Mouse (Mus musculus): ENCODE results near the gene Eno1.
"Not testable (repeated sequence)": the region's sequence is repeated elsewhere in the genome, so short reads cannot be mapped to it uniquely, and the experiment has no call there.

Eno1 gene

DNA sequence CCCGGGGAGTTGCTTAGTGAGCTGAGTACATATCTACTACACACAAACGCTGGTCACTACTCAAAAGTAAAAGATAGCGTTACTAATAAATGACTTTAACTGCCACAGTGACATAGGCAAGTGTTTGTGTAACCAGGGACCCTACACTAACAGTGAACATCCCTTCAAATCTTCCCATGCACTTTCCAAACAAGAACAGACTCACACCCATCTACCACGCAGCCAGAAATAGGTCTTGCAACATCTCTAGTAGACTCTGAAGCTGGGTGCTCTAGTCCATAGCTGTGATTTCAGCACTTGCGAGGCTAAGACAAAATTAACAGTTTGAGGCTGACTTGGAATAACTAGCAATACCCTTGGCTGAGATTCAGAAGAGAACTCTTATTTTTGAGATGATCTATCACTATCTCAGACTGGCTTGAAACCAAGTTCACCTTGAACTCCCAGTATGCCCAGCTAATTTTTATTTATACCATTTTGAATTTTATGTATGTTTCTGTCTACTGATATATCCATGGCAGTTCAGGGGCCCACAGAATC lies 13.3 kb downstream of the Eno1 start:
- no peak for DNase-seq (ENCODE audit: low spot score)

GRCm38 (mm10) chr4:150250549-150251422 lies 14.3 kb downstream of the Eno1 start:
- no peak for DNase-seq (ENCODE audit: low spot score)

GRCm38 (mm10) chr4:150254416-150254815 lies 17.9 kb downstream of the Eno1 start:
- DNase-seq (ENCODE audit: low spot score), result no peak

DNA sequence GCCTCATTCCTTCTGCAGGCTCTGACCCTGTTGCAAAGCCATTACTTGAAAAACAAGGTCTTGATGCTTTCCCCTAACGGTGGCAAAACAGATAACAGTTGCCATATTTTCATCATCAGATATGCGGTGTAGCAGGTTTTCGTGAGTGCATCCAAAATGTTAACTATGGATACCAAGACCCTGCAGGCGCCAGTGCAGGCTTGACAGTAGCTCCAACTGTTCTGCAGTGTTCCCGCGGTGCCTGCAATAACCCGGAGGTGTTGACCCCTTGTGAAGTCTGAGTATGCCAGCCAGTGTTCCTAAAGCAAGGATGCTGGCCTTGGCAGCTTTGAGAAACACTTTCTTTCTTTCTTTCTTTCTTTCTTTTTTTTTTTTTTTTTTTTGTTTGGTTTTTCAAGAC lies 18.7 kb downstream of the Eno1 start:
- no peak for DNase-seq (ENCODE audit: low spot score)

DNA sequence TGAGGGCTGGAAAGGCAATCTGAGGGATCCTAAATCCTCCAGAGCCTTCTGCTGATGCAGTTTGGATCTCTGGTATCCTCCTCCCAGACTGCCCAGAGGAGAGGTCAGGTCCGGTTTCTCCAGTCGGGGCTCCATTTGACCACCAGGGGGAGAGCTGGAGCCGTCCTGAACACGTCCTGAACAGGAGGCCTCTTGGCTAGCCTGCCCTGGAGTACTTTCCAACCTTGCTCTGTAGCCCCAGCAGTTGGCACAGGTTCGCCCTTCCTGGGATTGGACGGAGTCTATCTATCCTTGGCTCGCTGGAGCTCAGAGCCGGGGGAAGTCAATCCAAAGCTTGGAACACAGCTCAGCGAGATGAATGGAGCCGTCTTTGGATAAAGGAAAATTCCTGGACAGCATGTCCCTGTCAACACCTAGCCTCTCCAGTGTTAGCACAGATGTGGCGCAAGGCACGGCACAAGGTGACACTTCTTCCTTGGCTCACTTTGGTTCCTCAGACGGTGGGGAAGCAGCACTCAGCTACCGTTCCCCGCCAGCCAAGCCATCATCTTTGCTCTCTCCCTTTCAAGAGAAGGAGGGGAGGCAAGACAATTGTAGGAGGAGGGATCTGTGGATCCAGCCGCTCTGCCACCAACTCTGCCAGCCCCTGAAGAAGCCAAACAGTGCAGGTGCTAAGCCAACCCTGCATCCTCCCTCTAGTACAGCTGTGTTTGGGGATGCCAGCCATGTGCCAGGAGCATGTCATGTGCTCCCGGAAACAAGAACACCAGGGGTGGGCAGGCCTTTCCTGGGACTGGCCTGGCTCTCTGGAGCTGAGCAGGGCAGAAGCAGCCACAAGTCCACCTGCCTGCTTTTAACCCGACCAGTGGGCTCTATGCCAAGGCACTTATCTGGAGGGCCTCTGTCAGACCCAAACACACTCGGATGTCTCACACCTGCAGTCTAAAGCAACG lies 21.0 kb downstream of the Eno1 start:
- DNase-seq (ENCODE audit: low spot score), result no peak

DNA sequence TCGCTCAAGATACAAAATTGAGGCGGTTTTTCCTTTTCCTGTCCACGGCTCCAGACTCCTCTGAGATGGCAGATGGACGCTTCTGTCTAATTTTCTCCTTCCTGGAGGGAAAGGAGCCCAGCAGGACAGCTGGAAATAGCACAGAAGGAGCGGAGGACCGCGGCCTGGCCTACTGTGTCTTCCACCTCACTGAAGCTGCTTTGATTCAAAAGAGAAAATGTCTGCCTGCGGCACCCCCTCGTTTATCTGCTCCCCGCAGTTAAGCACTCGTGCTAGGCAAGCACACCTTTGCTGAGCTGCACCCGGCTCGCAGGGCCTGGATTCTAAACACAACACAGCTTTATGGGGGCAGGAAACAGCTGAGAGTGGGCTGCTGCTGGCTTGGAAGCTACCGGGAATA lies 21.9 kb downstream of the Eno1 start:
- no peak for DNase-seq (ENCODE audit: low spot score)

DNA sequence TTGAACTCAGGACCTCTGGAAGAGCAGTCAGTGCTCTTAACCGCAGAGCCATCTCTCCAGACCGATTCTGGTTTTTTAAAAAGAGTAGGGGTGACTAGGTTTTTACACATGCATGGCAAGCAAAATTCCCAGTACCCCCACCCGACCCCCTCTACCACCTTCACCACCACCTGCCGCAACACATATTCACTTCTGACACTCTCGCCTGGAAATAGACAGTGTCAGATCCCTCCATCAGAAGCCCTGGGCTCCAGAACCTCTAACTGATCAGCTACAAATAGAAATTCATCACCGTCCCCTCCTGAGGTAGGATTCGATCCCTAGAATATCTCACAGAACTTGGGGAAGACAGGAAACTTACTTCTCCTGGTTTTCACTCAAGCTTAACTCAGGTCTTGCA lies 23.1 kb downstream of the Eno1 start:
- no peak for DNase-seq (ENCODE audit: low spot score)

GRCm38 (mm10) chr4:150260111-150260510 lies 23.6 kb downstream of the Eno1 start:
- DNase-seq (ENCODE audit: low spot score), result no peak

DNA sequence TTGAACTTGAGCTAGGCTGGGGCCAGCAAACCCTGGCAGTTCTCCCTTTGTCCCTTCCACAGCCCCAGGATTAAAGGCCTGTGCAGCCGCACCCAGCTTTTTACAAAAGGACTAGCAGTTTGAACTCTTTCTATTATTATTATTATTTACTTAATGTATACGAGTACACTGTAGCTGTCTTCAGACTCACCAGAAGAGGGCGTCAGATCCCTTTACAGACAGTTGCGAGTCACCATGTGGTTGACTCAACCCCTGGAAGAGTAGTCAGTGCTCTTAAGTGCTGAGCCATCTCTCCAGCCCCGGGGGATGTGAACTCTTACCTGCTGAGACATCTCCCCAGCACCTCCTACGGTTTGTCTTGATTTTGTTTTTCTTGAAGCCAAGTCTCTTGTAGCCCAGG lies 24.2 kb downstream of the Eno1 start:
- no peak for DNase-seq (ENCODE audit: low spot score)

- no peak for DNase-seq (ENCODE audit: low spot score)
Measured at GRCm38 (mm10) chr4:150262301-150262700, 25.8 kb downstream of the Eno1 start.

- DNase-seq (ENCODE audit: low spot score), result no peak
Measured at GRCm38 (mm10) chr4:150264903-150265302, 28.4 kb downstream of the Eno1 start.

- no peak for DNase-seq (ENCODE audit: low spot score)
Measured at GRCm38 (mm10) chr4:150265471-150265870, 28.9 kb downstream of the Eno1 start.

DNA sequence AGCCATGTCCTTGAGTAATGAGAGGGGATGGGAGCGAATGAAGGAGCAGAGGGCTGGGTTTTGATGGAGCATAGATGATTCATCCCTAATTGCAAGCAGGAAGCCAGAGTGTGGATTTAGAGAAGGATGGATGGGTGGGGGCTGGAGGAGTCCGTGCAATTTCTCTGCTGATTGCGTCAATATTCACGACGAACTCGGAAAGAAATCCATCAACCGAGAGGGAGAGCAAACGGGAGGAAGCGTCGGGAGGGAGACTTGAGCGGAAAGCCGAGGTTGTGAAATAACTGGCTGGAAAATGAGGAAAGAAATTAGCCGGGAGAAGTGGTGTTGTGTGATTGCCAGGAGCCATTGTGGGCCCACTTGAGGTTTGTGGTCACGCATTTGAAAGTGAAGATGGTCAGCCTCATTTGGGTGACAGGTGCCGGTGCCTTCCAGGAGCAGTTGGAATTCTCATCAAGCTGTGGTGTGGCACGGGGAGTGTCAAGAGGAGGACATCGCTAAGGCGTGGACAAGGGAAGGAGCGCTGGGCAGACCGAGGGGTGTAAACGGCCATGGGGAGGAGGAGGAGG lies 30.2 kb downstream of the Eno1 start:
- no peak for DNase-seq (ENCODE audit: low spot score)

- no peak for DNase-seq (ENCODE audit: low spot score)
Measured at GRCm38 (mm10) chr4:150268674-150269653, 32.4 kb downstream of the Eno1 start.

- DNase-seq (ENCODE audit: low spot score), result no peak
Measured at GRCm38 (mm10) chr4:150269679-150270078, 33.2 kb downstream of the Eno1 start.

DNA sequence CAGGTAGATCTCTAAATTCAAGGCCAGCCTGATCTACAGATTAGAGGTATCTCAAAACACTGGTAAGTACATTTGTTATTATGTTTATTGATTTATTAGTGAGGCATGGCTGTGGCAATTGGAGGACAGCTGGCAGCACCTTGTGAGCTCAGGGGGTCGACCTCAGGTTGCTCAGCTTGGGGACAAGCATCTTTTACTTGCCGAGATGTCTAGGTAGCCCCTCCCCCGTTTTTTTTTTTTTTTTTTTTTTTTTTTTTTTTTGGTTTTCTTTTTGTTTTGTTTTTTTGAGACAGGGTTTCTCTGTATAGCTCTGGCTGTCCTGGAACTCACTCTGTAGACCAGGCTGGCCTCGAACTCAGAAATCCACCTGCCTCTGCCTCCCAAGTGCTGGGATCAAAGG lies 34.2 kb downstream of the Eno1 start:
- not testable (repeated sequence) for DNase-seq (ENCODE audit: low spot score)

- DNase-seq (ENCODE audit: low spot score), result no peak
Measured at GRCm38 (mm10) chr4:150272725-150273124, 36.2 kb downstream of the Eno1 start.

GRCm38 (mm10) chr4:150275531-150275930 lies 39.0 kb downstream of the Eno1 start:
- DNase-seq (ENCODE audit: low spot score), result no peak

DNA sequence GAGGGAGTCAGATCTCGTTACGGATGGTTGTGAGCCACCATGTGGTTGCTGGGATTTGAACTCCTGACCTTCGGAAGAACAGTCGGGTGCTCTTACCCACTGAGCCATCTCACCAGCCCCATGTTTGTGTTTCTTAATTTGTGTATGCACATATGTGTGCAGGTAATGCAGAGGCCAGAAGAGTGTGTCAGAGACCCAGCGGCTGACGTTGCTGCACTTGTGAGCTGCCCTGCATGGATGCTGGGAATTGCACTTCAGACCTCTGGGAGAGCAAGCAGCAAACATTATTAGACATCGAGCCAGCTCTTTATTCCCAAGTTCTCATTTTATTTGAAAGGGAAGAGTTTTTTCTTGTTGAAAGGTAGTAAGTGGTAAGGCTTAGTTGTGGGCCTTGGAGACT lies 42.8 kb downstream of the Eno1 start:
- not testable (repeated sequence) for DNase-seq (ENCODE audit: low spot score)

DNA sequence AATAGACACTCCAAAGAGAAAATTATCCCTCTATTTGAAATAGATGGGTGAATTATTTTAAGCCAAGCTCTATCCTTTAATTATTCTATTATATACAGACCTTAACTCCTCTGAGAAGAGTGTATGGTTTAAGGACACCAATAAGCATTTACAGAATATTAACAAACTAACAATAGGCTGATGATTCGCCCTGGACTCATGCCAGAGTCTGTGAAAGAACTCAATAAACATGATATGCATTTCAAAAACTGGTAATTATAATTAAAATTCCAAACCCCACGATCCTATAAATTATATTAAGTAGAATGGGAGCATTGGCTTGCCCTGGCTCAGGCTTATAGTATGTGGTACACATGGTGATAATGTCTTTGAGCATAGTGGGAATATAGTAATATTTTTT lies 43.5 kb downstream of the Eno1 start:
- no peak for DNase-seq (ENCODE audit: low spot score)

- no peak for DNase-seq (ENCODE audit: low spot score)
Measured at GRCm38 (mm10) chr4:150280459-150280858, 43.9 kb downstream of the Eno1 start.
